Mouse (Mus musculus) lung, adult 2 months (tissue): ENCODE measurements at regions not wholly inside any gene's neighbourhood (a gene's known extent, or its start where the extent isn't known, plus 50 kb on each side); places are given as distances from the start of the nearest gene placed in this dataset.

ENCODE experiments used
- CTCF ChIP-seq: fragments of 200-500 bp; IDR thresholded peaks from 2 replicates; pipeline ENCODE4 v1.5.1; 2011; ENCODE audit warnings: mild to moderate bottlenecking, low read length, control low read depth; ENCODE audit not compliant: insufficient read depth
- POLR2A ChIP-seq: fragments of 200-500 bp; IDR thresholded peaks from 2 replicates; pipeline ENCODE4 v1.6.1; 2011; ENCODE audit warnings: low read depth, mild to moderate bottlenecking, control low read depth, low read length, borderline replicate concordance; ENCODE audit errors: extremely low read depth

GRCm38 (mm10) chr11:63502181-63502580 is 373.4 kb downstream of the Pmp22 start:
- TF ChIP-seq CTCF: no peak
- TF ChIP-seq POLR2A: no peak
